Mouse (Mus musculus): ENCODE data around the gene Cpz.

GRCm38 (mm10) chr5:35459760-35460159 lies 65.7 kb downstream of the Cpz start:
- TF ChIP-seq CTCF (IDR thresholded peaks at IDR 0.05; ENCODE audit: control insufficient read depth, insufficient read depth, low read length), result peak; percentile 16; the same call in 1 of the 2 replicates
- TF ChIP-seq POLR2A (IDR thresholded peaks at IDR 0.05; ENCODE audit: borderline replicate concordance, control insufficient read depth, low read depth, low read length), result no peak

Measured in bone marrow, adult 2 months (tissue).